Mouse (Mus musculus): Measurements from ENCODE around the gene Otud5. TPM values are rescaled to one million over a fixed set of nuclear protein-coding genes. Genes with fewer than 3 reads are reported as not detected.

The Otud5 gene
- polyA plus RNA-seq, 1 experiment from 2014 or later, result 36.8 TPM

GRCm38 (mm10) chrX:7821865-7822779 is 19.0 kb upstream of the Otud5 start, which contains the start of gene Kcnd1:
TSS of gene Kcnd1 (plus strand) at chrX:7822289.
- Histone ChIP-seq H3K36me3 (ENCODE audit: insufficient read depth, low read length) (no peaks in the 10 kb centered on the region), H3K27ac (no peak within 1 kb of the TSS), H3K9me3 (replicated peaks; ENCODE audit: low read length) (no peaks in the 10 kb centered on the region), H3K4me3 (replicated peaks; ENCODE audit: low read depth, low read length) (peak within 1 kb of the TSS; percentile 33), H3K4me2 (ENCODE audit: low read length) (peak within 1 kb of the TSS; percentile 60), H3K9ac (ENCODE audit: low read depth, low read length) (peak within 1 kb of the TSS; percentile 37; the same call in 1 of the 2 replicates), H3K27me3 (ENCODE audit: insufficient read depth, low read length) (no peaks in the 10 kb centered on the region), H3K4me1 (replicated peaks; ENCODE audit: insufficient read depth, low read length) (no peaks in the 10 kb centered on the region)
- DNase-seq (ENCODE audit: low spot score) (peak; percentile 35), ATAC-seq (replicated peaks; ENCODE audit: low FRiP score, low read depth) (peak; percentile 75; the same call in 1 of the 2 replicates)
- WGBS, result 31% methylated on average over 23 of the region's 24 CpGs
- TF ChIP-seq CTCF (IDR thresholded peaks at IDR 0.05; ENCODE audit: low read depth), result no peak

- no peak overlapping the region for H3K4me2 ChIP-seq (ENCODE audit: low read length)
- H3K27me3 ChIP-seq (ENCODE audit: insufficient read depth, low read length), result no peaks in the 10 kb centered on the region
- no peak overlapping the region for H3K4me3 ChIP-seq (replicated peaks; ENCODE audit: low read depth, low read length)
- no peak overlapping the region for H3K9ac ChIP-seq (ENCODE audit: low read depth, low read length)
- DNase-seq (ENCODE audit: low spot score) (no peak), ATAC-seq (replicated peaks; ENCODE audit: low FRiP score, low read depth) (no peak)
- no peaks in the 10 kb centered on the region for H3K9me3 ChIP-seq (replicated peaks; ENCODE audit: low read length)
- no peak for TF ChIP-seq CTCF (IDR thresholded peaks at IDR 0.05; ENCODE audit: low read depth)
- H3K4me1 ChIP-seq (replicated peaks; ENCODE audit: insufficient read depth, low read length), result no peaks in the 10 kb centered on the region
- no peak overlapping the region for H3K27ac ChIP-seq
- WGBS, result 89% methylated on average over 1 of the region's 1 CpGs
- H3K36me3 ChIP-seq (ENCODE audit: insufficient read depth, low read length), result no peaks in the 10 kb centered on the region
Measured at GRCm38 (mm10) chrX:7837146-7837545, 4.0 kb upstream of the Otud5 start.

GRCm38 (mm10) chrX:7840842-7841162 is 362 bp upstream of the Otud5 start:
- no peaks in the 10 kb centered on the region for H3K4me1 ChIP-seq (replicated peaks; ENCODE audit: insufficient read depth, low read length)
- no peak overlapping the region for H3K4me3 ChIP-seq (replicated peaks; ENCODE audit: low read depth, low read length)
- DNase-seq (ENCODE audit: low spot score) (no peak), ATAC-seq (replicated peaks; ENCODE audit: low FRiP score, low read depth) (no peak)
- H3K9me3 ChIP-seq (replicated peaks; ENCODE audit: low read length), result no peaks in the 10 kb centered on the region
- 23% methylated on average over 7 of the region's 7 CpGs for WGBS
- H3K27me3 ChIP-seq (ENCODE audit: insufficient read depth, low read length), result no peaks in the 10 kb centered on the region
- no peaks in the 10 kb centered on the region for H3K36me3 ChIP-seq (ENCODE audit: insufficient read depth, low read length)
- no peak for TF ChIP-seq CTCF (IDR thresholded peaks at IDR 0.05; ENCODE audit: low read depth)
- peak overlapping the region; percentile 10; the same call in 1 of the 2 replicates for H3K27ac ChIP-seq
- peak overlapping the region; percentile 46; the same call in 1 of the 2 replicates for H3K4me2 ChIP-seq (ENCODE audit: low read length)
- no peak overlapping the region for H3K9ac ChIP-seq (ENCODE audit: low read depth, low read length)

- TF ChIP-seq CTCF (IDR thresholded peaks at IDR 0.05; ENCODE audit: low read depth), result no peak
- peak overlapping the region; percentile 67 for H3K4me3 ChIP-seq (replicated peaks; ENCODE audit: low read depth, low read length)
Measured at GRCm38 (mm10) chrX:7842318-7842717, 1.2 kb downstream of the Otud5 start.

GRCm38 (mm10) chrX:7847845-7848244 is 6.7 kb downstream of the Otud5 start:
- Histone ChIP-seq H3K4me2 (ENCODE audit: low read length) (no peak overlapping the region), H3K9me3 (replicated peaks; ENCODE audit: low read length) (no peaks in the 10 kb centered on the region), H3K4me3 (replicated peaks; ENCODE audit: low read depth, low read length) (no peak overlapping the region), H3K9ac (ENCODE audit: low read depth, low read length) (no peak overlapping the region), H3K27ac (no peak overlapping the region), H3K27me3 (ENCODE audit: insufficient read depth, low read length) (no peaks in the 10 kb centered on the region), H3K36me3 (ENCODE audit: insufficient read depth, low read length) (no peaks in the 10 kb centered on the region), H3K4me1 (replicated peaks; ENCODE audit: insufficient read depth, low read length) (no peaks in the 10 kb centered on the region)
- TF ChIP-seq CTCF (IDR thresholded peaks at IDR 0.05; ENCODE audit: low read depth), result no peak
- DNase-seq (ENCODE audit: low spot score) (no peak), ATAC-seq (replicated peaks; ENCODE audit: low FRiP score, low read depth) (no peak)
- WGBS, result 70% methylated on average over 2 of the region's 2 CpGs

More at GRCm38 (mm10) chrX:7842318-7842717, 1.2 kb downstream of the Otud5 start:
- Histone ChIP-seq H3K4me2 (ENCODE audit: low read length) (peak overlapping the region; percentile 63), H3K27ac (peak overlapping the region; percentile 93), H3K27me3 (ENCODE audit: insufficient read depth, low read length) (no peaks in the 10 kb centered on the region), H3K36me3 (ENCODE audit: insufficient read depth, low read length) (no peaks in the 10 kb centered on the region), H3K9me3 (replicated peaks; ENCODE audit: low read length) (no peaks in the 10 kb centered on the region), H3K4me1 (replicated peaks; ENCODE audit: insufficient read depth, low read length) (no peaks in the 10 kb centered on the region), H3K9ac (ENCODE audit: low read depth, low read length) (peak overlapping the region; percentile 87)
- ATAC-seq (replicated peaks; ENCODE audit: low FRiP score, low read depth) (0 out of 2 replicates have a peak, but pooled peaks have one; percentile 3), DNase-seq (ENCODE audit: low spot score) (no peak)
- 29% methylated on average over 42 of the region's 42 CpGs for WGBS

- no peak overlapping the region for H3K4me3 ChIP-seq (replicated peaks; ENCODE audit: low read depth, low read length)
- ATAC-seq (replicated peaks; ENCODE audit: low FRiP score, low read depth) (no peak), DNase-seq (ENCODE audit: low spot score) (peak; percentile 28)
- no peaks in the 10 kb centered on the region for H3K36me3 ChIP-seq (ENCODE audit: insufficient read depth, low read length)
- H3K27ac ChIP-seq, result no peak overlapping the region
- no peak overlapping the region for H3K4me2 ChIP-seq (ENCODE audit: low read length)
- H3K9ac ChIP-seq (ENCODE audit: low read depth, low read length), result no peak overlapping the region
- TF ChIP-seq CTCF (IDR thresholded peaks at IDR 0.05; ENCODE audit: low read depth), result peak; percentile 59
- H3K27me3 ChIP-seq (ENCODE audit: insufficient read depth, low read length), result no peaks in the 10 kb centered on the region
- no peaks in the 10 kb centered on the region for H3K9me3 ChIP-seq (replicated peaks; ENCODE audit: low read length)
- 47% methylated on average over 2 of the region's 2 CpGs for WGBS
- H3K4me1 ChIP-seq (replicated peaks; ENCODE audit: insufficient read depth, low read length), result no peaks in the 10 kb centered on the region
Measured at GRCm38 (mm10) chrX:7854578-7854977, 13.4 kb downstream of the Otud5 start.

Measured in kidney, postnatal 0 days (tissue).